Mouse (Mus musculus) thymus, adult 2 months (tissue): Measurements from ENCODE around the gene Rasgrp3.

ENCODE experiments used
- CTCF ChIP-seq: fragments of 200-500 bp; IDR thresholded peaks from 2 replicates; pipeline ENCODE4 v1.5.1; 2012; ENCODE audit warnings: mild to moderate bottlenecking, control low read depth, low read length, moderate library complexity, borderline replicate concordance; ENCODE audit not compliant: control insufficient read depth, poor library complexity, insufficient read depth; ENCODE audit errors: extremely low read depth
- POLR2A ChIP-seq: fragments of 200-500 bp; IDR thresholded peaks from 2 replicates; pipeline ENCODE4 v1.6.1; 2012; ENCODE audit warnings: mild to moderate bottlenecking, low read length, control low read depth, moderate library complexity; ENCODE audit not compliant: control insufficient read depth, poor library complexity, insufficient read depth; ENCODE audit errors: extremely low read depth

- TF ChIP-seq CTCF (no peak), POLR2A (no peak)
These were observed 44.0 kb downstream of the Rasgrp3 start for GRCm38 (mm10) chr17:75479663-75480062.
